Mouse (Mus musculus): Measurements from ENCODE around the gene BC037034. TPM values are rescaled to one million over a fixed set of nuclear protein-coding genes. Genes with fewer than 3 reads are reported as not detected.

BC037034 gene
- polyA plus RNA-seq (2017; shearing (Covaris generic)) = 20.3 TPM

GRCm38 (mm10) chr5:138263260-138264206 lies at the start of gene BC037034:
Gene BC037034 (minus strand): TSS chr5:138264033.

GRCm38 (mm10) chr5:138279585-138280424 lies 16.0 kb upstream of the BC037034 start, which contains the start of the genes Gm43720, Gpc2 and Stag3:
Gene Gm43720 (minus strand): TSS chr5:138279958.
Gene Gpc2 (minus strand): TSS chr5:138280005.
Gene Stag3 (plus strand): TSS chr5:138280240.

GRCm38 (mm10) chr5:138272409-138272923 lies 8.6 kb upstream of the BC037034 start, which contains the start of gene Gal3st4:
Gene Gal3st4 (minus strand): TSS chr5:138272840.

GRCm38 (mm10) chr5:138255353-138256093 lies 8.3 kb downstream of the BC037034 start, which contains the start of gene Lamtor4:
Gene Lamtor4 (plus strand): TSS chr5:138255482.

GRCm38 (mm10) chr5:138225700-138226099 lies 38.1 kb downstream of the BC037034 start, which contains the start of gene Nxpe5:
Gene Nxpe5 (plus strand): TSS chr5:138225898.

Other genes starting within 250 kb of the BC037034 start
- gene Smok3a, start 242.8 kb downstream of the BC037034 start, polyA plus RNA-seq (2017; shearing (Covaris generic)) = not detected
- gene Smok3b, start 242.6 kb downstream of the BC037034 start, polyA plus RNA-seq (2017; shearing (Covaris generic)) = not detected
- not detected for gene Smok3c, start 210.8 kb downstream of the BC037034 start, polyA plus RNA-seq (2017; shearing (Covaris generic))
- gene Zkscan1, start 178.9 kb downstream of the BC037034 start, polyA plus RNA-seq (2017; shearing (Covaris generic)) = 16.7 TPM
- 29.1 TPM for gene Zscan21, start 147.1 kb downstream of the BC037034 start, polyA plus RNA-seq (2017; shearing (Covaris generic))
- 7.7 TPM for gene Zfp113, start 108.3 kb downstream of the BC037034 start, polyA plus RNA-seq (2017; shearing (Covaris generic))
- gene Cops6, start 103.0 kb downstream of the BC037034 start, polyA plus RNA-seq (2017; shearing (Covaris generic)) = 129 TPM
- 11.9 TPM for gene Ap4m1, start 92.0 kb downstream of the BC037034 start, polyA plus RNA-seq (2017; shearing (Covaris generic))
- 108 TPM for gene Mcm7, start 91.6 kb downstream of the BC037034 start, polyA plus RNA-seq (2017; shearing (Covaris generic))
- 33.2 TPM for gene Taf6, start 76.6 kb downstream of the BC037034 start, polyA plus RNA-seq (2017; shearing (Covaris generic))
- gene Cnpy4, start 76.5 kb downstream of the BC037034 start, polyA plus RNA-seq (2017; shearing (Covaris generic)) = 14.6 TPM
- not detected for gene Mblac1, start 69.7 kb downstream of the BC037034 start, polyA plus RNA-seq (2017; shearing (Covaris generic))
- gene Nxpe5, start 38.1 kb downstream of the BC037034 start, polyA plus RNA-seq (2017; shearing (Covaris generic)) = not detected
- gene Lamtor4, start 8.6 kb downstream of the BC037034 start, polyA plus RNA-seq (2017; shearing (Covaris generic)) = 24.9 TPM
- gene Gal3st4, start 8.8 kb upstream of the BC037034 start, polyA plus RNA-seq (2017; shearing (Covaris generic)) = 0.22 TPM
- gene Gm43720, start 15.9 kb upstream of the BC037034 start, polyA plus RNA-seq (2017; shearing (Covaris generic)) = not detected
- gene Gpc2, start 16.0 kb upstream of the BC037034 start, polyA plus RNA-seq (2017; shearing (Covaris generic)) = 1.9 TPM
- gene Stag3, start 16.2 kb upstream of the BC037034 start, polyA plus RNA-seq (2017; shearing (Covaris generic)) = 0.27 TPM
- gene Pvrig, start 77.9 kb upstream of the BC037034 start, polyA plus RNA-seq (2017; shearing (Covaris generic)) = not detected
- 15.9 TPM for gene Zfp157, start 177.4 kb upstream of the BC037034 start, polyA plus RNA-seq (2017; shearing (Covaris generic))

All from naive thymus-derived CD4-positive, alpha-beta T cell, adult 5 months (primary cell).